Mouse (Mus musculus) heart, postnatal 4 days (tissue): ENCODE measurements around the gene Gpr142. TPM values are rescaled to one million over a fixed set of nuclear protein-coding genes. Genes with fewer than 3 reads are reported as not detected.

Experiments
- DNase-seq: peaks from one replicate; pipeline ENCODE4 v3.0.0; 2021
- total RNA-seq, 2 experiments: library from RNA; stranded (reverse); gene quantifications; 2 replicates each; pipeline ENCODE4 v1.2.3; 2021

The Gpr142 gene
- not detected for total RNA-seq

DNA sequence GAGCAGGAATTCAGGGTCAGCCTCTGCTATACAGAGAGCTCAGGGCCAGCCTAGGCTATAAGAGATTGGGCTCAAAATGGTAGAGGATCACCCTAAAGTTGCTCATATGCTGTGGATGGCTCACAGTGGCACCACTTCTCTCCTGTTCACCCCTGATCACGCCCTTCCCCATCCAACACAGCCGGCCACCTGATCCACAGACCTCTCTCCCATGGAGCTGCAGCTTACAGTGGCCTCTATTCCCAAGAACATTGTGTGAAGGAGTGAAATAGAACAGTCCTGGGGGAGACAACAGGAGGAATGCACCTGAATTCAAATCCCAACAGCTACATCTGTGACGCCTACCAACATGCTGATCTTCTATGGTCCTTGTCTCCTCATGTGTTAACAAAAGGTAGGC, at the start of gene Gpr142:
Gene Gpr142, plus strand, starts transcription at position 301 of the 400 bp plus-strand sequence.
- DNase-seq: no peak

DNA sequence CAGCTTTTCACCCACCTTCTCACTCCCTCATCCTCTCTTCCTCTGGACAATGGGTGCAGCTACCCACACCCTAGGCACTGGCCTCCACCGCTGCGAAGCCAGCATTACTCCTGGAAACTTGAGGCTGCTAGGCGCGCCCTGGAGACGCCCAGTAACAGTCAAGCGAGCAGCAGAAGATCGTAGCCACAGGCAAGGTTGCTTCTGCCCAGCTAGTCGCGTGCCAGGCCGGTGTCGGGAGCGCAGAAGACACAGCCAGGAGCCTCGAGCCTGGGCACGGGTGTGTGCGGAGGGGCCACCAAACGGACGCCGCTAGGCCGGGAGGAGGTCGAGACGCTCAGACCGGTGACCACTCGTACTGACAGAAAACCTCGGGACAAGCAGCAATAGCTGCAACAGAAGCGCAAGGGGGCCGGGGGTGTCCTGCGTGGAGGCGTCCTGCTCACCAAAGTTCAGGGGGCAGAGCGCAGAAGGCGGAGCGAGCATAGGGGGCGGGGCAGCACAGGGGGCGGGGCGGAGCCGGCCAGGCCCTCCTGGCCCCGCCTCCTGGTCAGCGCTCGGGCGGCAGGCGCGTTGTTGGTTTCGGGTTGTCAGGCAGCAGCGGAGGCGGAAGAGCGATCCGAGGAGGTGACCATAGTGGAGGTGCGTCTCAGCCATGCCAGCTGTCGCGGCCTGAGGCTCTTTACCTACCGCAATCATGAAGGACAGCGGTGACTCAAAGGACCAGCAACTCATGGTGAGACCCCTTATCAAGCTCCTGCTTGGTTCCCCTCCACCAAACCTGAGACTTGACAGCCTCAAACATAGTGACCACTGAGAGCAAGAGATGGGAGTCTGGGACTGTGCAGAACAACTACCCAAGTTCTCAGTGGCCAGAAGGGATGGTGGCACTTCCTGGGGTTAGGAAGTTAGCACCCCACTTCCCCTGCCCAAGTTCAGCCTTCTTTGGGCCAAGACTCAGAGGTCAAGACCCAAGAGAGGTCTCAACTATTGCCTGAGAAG, 33.6 kb upstream of the Gpr142 start, which contains the start of gene Kif19a:
Gene Kif19a, plus strand, starts transcription at position 569 of the 999 bp plus-strand sequence.
- DNase-seq: peak; percentile 65

DNA sequence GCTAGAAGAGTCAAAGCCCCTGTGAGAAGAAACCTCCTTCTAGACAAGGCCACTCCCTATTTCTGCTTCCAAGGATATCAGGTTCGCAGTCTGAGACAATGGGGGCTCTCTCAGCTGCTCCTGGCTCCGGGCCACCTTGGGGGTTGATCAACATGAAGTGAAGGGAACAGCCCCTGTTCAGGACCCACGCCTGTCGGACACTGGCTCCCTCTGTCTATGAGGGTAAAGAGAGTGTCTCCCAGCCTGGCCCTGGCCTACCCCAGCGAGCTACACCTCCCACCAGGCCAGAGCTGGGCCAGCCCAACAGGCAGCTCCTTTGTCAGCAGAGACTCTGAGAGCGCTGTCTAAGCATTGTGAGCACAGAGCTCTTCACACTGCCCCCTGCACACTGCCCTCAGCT, 28.8 kb upstream of the Gpr142 start:
- no peak for DNase-seq

DNA sequence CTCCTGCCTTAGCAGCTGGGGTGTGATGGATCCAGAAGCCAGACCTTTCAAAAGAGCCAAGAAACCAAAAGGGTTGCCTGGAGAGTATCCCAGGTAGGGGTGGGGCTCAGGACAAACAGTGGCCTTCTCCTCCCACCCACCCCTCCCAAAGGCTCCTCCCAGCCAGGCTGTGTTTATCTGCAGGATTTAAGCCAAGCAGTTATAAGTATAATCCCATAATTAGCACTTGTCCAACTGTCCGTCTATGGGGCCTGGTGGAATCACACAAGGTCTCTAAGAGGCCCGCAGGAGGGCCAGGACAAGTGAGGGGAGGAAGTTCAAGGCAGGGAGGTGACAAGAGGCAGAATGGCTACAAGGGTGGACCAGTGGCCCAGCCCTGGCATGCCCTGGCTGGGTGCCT, 26.8 kb upstream of the Gpr142 start:
- no peak for DNase-seq

DNA sequence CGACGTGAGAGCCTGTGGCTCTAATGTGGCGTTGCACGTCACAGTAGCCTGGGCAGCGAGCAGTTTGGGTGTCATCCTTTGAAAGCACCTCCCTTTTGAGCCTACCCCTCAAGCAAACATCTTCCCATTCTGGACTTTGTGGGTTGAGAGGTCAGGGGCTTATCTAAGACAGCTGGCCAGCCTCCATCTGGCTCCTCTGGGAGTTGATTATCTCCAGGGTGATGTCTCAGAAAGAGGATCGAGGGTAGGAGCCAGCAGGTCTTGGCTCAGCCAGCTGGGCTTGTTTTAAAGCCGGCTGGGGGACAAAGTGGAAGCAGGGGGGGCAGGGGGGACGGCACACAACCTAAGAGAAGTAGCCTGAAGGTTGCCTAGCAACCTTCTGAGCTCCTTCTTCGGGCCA, 18.6 kb upstream of the Gpr142 start:
- peak; percentile 71 for DNase-seq

DNA sequence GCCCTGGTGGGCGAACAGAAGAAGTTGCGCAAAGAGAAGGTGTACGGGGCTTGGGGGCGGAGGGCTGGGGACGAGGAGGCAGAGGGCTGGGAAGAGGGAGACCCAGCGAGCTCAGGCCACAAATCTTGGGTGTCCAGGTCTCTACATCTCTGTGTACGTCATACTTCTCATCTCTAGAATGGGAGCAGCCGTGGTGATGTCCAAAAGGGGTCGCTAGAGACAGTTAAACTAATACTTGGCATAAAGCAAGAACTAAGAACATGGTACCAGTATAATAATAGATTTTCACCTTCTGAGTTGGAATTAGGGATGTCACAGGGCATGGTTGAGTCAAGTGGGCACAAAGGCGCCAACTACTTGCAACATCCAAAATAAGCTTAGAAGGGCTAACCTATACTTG, 12.8 kb upstream of the Gpr142 start:
- no peak for DNase-seq

DNA sequence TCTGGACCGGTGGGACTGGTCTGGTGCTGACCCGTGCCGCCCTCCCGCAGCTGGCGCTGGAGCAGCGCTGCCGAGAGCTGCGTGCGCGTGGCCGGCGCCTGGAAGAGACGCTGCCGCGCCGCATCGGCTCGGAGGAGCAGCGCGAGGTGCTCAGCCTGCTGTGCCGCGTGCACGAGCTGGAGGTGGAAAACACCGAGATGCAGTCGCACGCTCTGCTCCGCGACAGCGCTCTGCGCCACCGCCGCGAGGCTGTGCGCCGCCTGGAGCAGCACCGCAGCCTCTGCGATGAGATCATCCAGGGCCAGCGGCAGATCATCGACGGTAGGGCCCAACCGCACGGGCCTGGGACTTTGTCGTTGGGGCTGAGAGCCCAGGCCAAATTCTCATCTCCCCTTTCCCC, 12.4 kb upstream of the Gpr142 start:
- no peak for DNase-seq

DNA sequence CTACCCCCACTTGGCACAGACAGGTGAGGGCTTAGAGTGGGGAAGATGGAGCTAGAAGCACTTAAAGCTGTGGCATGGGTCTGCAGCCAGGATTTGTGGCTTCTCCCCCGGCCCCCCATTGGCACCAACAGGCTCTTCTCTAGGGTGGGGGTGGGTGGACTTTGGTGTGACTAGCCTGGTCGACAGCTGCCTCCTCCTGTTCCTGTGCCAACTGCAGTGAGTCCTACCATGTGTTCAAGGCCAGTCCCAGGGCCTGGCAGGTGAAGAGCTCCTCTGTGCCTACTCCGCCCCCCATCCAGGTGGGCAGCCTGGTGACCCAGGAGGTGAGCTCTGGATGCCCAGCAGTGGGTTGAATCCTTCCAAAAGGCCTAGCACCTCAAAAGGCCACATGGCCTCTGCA, 11.1 kb upstream of the Gpr142 start:
- no peak for DNase-seq

DNA sequence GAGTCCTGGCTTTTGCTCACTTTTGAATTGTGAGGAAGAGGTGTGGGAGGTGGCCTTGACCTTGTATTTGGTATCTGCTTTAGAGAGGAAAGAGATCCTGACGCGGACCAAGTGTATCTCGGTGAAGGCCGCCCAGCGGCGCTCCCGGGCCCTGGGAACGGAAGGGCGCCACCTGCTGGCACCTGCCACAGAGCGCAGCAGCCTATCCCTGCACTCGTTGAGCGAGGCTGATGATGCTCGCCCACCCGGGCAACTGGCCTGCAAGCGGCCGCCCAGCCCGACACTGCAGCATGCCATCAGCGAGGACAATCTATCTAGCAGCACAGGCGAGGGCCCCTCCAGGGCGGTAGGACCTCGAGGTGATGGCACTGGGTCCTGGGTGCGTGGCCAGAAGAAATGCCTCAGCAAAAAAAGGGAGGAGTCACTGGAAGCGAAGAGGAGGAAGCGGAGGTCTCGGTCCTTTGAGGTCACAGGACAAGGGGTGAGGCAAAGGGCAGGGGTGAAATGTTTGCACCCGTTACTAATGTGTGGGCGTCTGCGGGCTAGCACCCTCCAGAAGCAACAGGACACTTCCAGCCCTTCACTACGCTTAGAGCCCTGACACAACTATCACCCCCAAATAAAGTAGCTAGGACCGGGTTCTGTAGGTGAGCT, 9.5 kb upstream of the Gpr142 start:
- DNase-seq: peak; percentile 92

DNA sequence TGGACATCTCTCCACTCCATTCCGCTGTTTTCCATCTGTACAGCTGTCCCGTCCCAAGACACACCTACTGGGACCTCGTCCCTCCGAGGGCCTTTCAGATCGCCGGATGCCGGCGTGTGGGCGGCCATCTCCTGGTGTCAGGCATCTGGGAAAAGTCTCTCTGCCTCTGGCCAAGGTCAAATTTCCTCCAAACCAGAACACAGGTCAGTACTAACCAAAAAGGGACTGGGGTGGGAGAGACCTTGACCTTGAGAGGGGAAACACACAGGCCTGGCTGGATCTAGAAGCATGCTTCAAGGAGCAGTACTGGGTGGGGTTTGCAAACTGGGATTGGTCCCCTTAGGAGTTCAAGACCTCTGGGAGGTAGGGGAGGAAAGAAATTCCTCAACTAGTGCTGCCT, 9.0 kb upstream of the Gpr142 start:
- DNase-seq: no peak

DNA sequence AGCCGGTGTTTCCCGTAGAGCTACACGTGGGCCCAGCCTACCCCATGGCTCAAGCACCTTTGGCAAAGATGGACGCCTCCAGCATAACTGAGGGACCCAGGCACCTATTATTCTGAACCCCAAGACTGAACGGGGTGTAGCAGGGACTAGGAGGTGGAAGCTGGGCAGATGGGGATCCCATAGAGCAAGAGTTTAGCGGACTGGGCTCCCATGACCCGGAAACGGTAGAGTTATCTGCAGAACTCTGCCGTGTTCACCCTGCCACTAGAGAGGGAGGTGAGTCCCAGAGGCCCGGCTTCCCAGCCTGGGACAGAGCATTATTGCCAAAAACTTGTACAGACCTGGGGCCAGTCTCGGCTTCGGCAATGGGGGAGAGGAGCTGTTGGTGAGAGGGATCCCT, 8.6 kb upstream of the Gpr142 start:
- DNase-seq: no peak

DNA sequence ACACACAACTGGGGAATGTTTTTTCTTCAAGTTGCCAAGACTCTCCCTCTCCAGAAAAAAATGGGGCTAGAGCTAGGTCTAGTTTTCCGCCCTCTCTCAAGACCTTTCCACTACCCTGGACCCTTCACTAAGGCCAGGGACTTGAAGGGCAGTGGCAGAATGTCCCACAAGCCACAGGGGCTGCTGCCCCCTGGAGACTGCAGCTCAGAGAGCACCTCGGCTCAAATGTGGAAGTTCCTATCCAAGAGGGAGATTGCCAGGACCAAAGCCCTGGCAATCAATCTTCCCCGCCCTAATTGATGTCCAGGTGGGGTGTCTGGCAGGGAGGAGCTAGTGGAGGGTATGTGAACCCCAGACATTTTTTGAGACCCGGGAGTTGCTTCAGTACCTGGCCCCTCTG, 7.9 kb upstream of the Gpr142 start:
- no peak for DNase-seq

DNA sequence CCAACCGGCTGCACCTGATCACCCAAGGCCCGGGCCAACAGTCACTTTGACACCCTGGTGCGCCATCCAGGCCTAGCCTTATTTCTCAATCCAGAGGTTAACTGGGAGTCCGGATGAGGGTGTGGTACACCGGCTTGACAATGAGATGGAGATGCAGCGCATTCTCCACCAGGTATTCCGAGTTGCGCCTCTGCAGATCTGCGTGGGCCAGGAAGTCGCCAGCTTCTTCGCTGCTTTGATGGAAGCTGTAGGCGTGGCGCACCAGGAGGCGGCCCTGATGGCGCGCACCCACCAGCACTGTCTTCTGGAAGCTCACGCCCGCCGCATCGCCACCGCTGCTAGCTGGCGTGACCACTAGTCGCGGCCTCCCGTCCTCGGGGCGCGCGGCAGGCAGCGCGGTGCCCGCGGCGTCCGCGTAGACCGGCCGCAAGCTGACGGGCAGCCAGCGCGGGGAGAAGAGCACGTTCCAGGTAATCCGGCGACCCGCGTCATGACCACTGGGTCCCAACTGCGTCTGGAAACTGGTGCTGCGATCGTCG, 7.3 kb upstream of the Gpr142 start:
- DNase-seq: no peak

DNA sequence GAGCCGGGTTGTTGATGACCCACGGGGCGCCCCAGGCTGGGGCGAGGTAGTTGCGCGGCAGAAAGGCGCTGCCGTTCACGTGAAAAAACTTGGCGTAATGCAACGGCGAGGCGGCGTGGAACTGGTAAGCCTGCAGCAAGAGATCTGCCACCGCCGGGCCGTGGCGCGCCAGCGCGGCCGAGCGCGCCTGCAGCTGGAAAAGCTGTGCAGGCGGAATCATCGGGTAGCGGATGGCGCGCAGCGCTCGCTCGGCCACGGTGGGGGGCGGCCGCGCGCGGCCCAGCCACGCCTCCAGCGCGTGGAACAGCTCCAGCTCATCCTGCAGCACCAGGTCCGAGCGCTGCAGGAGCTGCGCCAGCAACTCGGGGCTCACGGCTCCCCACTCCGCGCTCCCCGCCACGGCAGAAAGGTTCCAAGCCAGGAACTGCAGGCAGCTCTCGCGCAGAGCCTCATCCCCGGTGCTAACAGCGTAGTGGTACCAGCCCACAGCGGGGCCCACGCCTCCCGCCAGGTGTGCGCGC, 6.8 kb upstream of the Gpr142 start:
- DNase-seq: peak; percentile 32

DNA sequence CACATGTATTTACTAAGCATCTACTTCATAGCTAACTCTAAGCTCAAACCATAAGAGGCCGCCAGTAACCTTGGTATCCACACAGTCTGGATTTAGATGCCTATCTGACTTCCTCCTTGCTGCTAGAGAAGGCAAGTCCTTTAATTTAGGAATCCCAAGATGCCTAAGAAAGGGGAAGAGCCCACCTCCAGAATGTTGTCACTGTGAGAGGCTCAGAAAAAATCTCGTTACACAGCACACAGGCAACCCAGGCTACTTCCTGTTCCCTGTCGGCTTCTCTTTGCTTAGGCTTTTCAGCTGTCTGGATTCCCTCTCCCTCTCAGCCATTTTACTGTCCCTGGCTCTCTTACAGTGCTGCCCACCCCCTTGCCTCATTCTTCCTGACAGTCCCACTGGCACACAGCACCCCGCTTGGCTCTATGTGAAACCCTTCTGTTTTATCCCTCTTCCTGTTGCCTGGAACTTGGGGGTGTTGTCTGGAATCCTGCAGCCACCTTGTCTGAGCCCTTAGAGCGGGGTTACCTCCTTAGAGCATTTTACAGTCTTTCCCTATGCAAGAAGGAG, 5.7 kb upstream of the Gpr142 start:
- no peak for DNase-seq

DNA sequence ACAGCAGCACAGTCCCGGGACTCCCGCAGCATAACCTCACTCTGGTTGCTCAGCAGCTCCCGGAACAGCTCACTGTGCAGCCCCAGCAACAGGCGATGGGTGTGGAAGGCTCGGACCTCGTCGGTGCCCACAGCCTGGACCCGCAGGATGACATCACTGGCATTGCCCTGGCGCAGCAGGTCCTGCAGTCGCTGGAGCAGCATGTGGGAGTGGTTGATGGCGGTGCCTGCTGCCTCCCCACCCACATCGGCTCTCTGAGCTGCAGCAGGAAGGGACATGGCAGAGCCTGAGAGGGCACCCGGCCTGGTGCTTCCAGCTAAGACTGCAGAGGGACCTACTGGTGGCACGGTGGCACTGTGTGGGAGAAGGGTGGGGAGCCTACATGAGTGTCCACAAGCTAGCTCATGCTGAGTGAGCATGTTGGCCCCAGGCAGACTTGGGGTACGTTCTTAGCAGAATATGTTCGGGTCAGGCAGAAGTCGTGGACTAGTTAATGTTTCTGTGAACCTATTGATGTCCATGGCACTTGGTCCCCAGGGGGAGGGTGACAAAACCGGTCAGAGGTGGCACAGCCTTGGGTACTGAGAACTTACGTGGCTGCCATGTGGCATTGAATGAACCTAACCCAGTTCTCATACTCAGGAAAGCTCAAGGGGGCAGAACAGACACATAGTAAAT, 4.7 kb upstream of the Gpr142 start:
- no peak for DNase-seq

DNA sequence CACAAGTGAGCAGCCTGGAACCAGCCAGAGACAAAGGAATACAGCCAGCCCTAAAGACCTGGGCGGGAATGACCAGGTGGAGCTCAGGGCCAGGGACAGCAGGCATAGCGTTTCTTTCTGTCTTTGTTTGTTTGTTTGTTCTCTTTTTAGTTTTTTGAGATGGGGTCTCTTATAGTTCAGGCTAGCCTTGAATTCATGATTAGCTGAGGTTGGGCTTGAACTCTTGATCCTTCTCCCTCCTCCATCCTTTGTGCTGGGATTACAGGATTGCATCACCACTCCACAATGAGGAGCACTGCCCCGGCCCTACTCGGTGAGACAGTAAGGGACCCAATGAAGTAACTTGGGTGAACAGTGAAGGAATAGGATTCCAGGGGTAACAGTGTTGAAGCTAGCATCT, 4.0 kb upstream of the Gpr142 start:
- DNase-seq: no peak

DNA sequence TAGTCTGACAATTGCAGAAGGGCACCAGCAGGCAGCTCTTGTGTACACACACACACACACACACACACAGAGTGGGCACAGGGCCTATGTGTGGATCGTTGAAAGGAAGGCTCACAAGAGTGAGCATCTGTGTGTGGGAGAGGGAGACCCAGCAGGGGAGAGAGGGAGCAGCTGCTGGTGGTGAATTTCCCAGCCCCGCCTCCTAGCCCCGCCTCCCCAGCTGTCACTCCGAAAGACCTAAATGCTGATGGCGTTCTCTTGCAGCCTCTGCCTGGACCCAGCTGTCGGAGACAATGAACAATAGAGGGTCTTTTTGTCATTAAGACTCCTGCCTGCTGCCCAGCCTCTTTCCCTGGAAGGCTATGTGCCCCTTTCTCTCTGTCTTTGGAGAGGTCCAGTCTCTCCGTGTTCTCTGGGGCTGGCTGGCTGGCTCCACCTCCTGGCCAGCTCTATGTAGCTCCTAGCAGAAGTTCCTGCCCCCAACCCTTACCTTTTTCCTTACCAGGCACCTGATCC, 3.4 kb upstream of the Gpr142 start:
- DNase-seq: peak; percentile 70

DNA sequence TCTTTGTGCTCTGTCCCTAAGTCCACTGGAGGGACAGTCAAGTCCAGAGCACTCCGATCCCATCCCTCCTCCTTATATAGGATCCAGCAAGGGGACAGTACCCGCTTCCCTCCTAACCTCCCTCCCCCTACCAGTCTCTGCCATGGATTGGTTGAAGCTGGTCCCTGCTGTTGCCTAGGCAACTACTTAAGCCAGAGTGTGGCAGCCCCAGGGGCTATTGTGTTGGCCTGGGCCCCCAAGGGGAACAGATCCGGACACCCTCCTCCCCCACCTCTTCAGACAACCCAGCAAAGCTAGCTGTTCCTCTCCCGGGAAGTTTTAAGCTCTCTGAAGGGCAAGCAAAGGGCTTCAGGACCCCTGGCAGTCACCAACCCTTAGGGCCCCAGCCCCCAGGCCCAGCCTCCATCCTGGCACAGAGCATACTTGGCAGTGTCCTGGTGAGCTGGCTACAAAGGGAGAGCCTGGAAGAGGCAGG, 2.8 kb upstream of the Gpr142 start, which contains the start of gene Btbd17:
Gene Btbd17, minus strand, starts transcription at position 98 of the 475 bp plus-strand sequence.
- DNase-seq: no peak

DNA sequence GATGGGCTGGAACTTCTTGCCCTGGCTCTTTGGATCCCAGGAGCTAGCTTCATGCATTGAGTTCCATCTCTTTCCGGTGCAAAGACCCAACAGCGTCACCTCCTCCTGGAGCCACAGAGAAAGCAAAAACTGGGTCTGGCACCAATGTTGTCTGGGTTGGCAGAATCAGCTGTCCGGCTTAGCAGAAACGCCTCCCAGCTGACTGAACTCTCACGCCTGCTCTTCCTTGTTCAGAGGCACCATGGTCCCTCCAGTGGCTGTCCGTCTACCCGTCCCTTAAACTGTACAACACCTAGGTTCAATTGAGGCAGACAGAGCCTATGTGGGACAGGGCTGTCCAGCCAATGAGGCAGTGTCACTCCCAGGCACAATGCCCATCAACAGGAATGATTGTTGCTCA, 1.5 kb upstream of the Gpr142 start:
- no peak for DNase-seq

DNA sequence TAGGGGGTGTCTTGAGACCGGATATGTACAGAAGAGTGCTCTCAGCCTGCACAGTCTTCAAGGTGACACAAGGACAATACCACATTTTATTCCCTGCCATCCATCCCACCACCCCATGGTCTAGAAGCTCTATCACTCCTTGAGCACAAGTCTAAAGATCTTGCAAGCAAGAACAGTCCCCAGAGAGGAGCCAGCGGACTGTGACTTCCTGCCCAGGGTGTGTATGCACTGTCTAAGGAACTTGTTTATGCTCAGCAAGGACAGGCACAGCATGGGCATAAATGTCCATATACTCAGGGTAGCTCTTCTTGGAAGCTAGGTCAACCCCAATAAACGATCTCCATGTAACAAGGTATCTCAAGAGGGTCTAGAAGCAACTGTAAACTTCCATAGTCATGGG, 743 bp upstream of the Gpr142 start:
- DNase-seq: no peak

DNA sequence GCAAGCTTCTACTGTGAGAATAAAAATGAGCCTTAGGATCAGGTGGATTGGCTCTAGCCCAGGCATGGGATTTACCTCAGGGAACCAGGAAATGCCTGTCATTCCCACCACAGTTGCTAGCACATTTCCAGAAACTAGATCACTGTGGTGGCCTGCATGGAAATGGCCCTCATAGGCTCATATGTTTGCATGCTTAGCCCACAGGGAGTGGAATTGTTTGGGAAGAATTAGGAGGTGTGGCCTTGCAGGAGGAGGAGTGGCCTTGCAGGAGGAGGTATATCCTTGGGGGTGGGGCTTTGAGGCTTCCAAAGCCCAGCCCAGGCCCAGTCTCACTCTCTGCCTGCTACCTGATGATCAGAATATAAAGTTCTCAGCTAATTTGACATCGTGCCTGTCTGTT, 3.2 kb downstream of the Gpr142 start:
- DNase-seq: no peak
